Mouse (Mus musculus): ENCODE data around the gene Arhgap9. TPM values are rescaled to one million over a fixed set of nuclear protein-coding genes. Genes with fewer than 3 reads are reported as not detected.
"Not testable (repeated sequence)": the region's sequence is repeated elsewhere in the genome, so short reads cannot be mapped to it uniquely, and the experiment has no call there.

The Arhgap9 gene
- polyA plus RNA-seq, 3 experiments from 2014 or later = 91.9 to 112 (median 108) TPM

GRCm38 (mm10) chr10:127292987-127293538 is 28.7 kb upstream of the Arhgap9 start:
- ATAC-seq = no peak

- ATAC-seq = no peak
Measured at GRCm38 (mm10) chr10:127293590-127294113, 28.1 kb upstream of the Arhgap9 start.

- no peak for ATAC-seq
Measured at GRCm38 (mm10) chr10:127294895-127295510, 26.8 kb upstream of the Arhgap9 start.

GRCm38 (mm10) chr10:127295986-127296794 is 25.6 kb upstream of the Arhgap9 start:
- no peak for ATAC-seq

- no peak for ATAC-seq
Measured at GRCm38 (mm10) chr10:127297015-127297871, 24.5 kb upstream of the Arhgap9 start.

- no peak for ATAC-seq
Measured at GRCm38 (mm10) chr10:127300361-127300760, 21.4 kb upstream of the Arhgap9 start.

- ATAC-seq = no peak
Measured at GRCm38 (mm10) chr10:127303136-127303535, 18.6 kb upstream of the Arhgap9 start.

GRCm38 (mm10) chr10:127309167-127309566 is 12.6 kb upstream of the Arhgap9 start:
- ATAC-seq = not testable (repeated sequence)

GRCm38 (mm10) chr10:127310523-127311475 is 11.0 kb upstream of the Arhgap9 start:
- peak; percentile 7 for ATAC-seq

GRCm38 (mm10) chr10:127311476-127312355 is 10.0 kb upstream of the Arhgap9 start, which contains the start of gene Mars:
Gene Mars (minus strand): TSS chr10:127311786.
- ATAC-seq = peak; percentile 95

GRCm38 (mm10) chr10:127312356-127312676 is 9.4 kb upstream of the Arhgap9 start:
- ATAC-seq = peak; percentile 46

GRCm38 (mm10) chr10:127312858-127313257 is 8.9 kb upstream of the Arhgap9 start:
- no peak for ATAC-seq

- not testable (repeated sequence) for ATAC-seq
Measured at GRCm38 (mm10) chr10:127313516-127313915, 8.2 kb upstream of the Arhgap9 start.

- ATAC-seq = not testable (repeated sequence)
Measured at GRCm38 (mm10) chr10:127314950-127315349, 6.8 kb upstream of the Arhgap9 start.

- no peak for ATAC-seq
Measured at GRCm38 (mm10) chr10:127317277-127317676, 4.5 kb upstream of the Arhgap9 start.

- ATAC-seq = no peak
Measured at GRCm38 (mm10) chr10:127318009-127318408, 3.8 kb upstream of the Arhgap9 start.

GRCm38 (mm10) chr10:127319969-127320368 is 1.8 kb upstream of the Arhgap9 start:
- ATAC-seq = no peak

GRCm38 (mm10) chr10:127322178-127322577 is 414 bp downstream of the Arhgap9 start:
- ATAC-seq = no peak

GRCm38 (mm10) chr10:127322669-127323068 is 905 bp downstream of the Arhgap9 start:
- no peak for ATAC-seq
